Mouse (Mus musculus) ovary, postnatal 14 days (tissue): Measurements from ENCODE around the gene D930007J09Rik.

Source experiments
- DNase-seq: peaks from one replicate; pipeline ENCODE4 v3.0.0; 2022; ENCODE audit warnings: low spot score

Gene D930007J09Rik

DNA sequence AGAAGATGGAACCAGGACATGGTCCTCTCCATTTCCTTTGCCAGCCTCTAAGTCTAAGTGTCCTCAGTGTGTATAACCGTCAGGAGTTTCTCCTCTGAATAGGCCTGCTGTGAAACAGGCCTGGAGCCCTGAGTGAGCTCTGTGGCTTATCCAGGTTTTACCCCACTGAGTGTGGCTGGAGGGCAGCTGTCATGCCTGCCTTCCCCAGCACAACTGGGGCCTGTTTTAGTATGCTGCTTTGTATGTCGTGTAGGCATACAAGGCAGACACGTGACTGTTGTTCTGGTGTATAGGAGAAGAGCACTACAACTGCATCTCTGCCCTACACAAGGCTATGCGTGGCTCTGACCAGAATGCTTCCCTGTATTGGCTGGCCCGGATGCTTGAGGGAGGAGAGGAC lies 17.3 kb upstream of the D930007J09Rik start:
- DNase-seq, result no peak

DNA sequence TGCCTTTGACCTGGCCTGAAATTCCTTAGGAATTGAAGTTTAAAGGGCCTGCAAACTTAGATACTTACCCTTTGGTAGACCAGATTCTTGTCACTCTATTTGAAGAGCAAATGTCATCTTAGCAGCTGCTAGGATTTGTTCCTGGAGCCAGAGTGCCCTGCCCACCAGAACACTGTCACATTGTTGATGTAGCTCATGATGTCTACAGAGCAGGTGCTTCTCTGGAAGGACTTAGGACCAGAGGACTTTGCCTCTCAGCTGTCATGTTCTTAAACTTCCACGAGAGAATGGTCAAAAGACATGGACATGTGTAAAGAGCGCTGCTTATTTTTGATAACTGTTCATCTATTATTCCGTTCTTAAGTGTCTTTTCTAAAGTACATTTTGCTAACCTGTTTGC lies 16.6 kb upstream of the D930007J09Rik start:
- no peak for DNase-seq

DNA sequence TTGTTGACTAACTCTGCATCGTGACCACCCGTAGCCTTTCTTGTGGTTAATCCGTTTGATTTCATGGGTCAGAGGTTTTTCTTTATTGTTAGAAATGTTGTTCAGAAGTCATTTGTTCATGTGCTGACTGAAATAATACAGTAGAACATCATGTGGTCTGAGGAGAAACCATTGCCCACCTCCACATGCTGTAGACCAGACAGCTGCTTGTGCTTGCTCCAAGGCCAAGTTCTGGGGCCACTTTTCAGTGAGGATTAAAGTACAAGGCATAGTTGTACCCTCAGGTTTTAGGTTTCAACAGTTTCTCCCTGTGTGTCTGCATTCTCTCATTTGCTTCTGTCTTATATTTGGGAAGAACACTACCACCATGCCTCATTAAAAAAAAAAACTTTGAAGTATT lies 5.0 kb upstream of the D930007J09Rik start:
- DNase-seq, result no peak

DNA sequence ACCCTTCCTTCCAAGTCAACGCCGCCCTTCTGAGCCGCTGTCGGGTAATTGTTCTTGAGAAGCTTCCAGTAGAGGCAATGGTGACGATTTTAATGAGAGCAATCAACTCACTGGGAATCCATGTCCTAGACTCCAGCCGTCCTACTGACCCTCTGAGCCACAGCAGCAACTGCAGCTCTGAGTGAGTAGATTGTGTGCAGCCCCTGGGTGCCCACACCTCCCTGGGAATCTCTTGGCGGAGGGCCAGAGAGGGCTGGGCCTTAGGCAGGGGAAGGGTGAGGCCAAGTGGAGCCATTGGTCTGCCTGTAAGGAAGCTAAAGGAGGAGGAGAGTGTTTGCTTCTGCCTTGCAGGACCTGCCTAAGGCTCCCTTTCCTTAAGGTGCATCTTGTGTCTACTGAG lies 4.2 kb upstream of the D930007J09Rik start:
- DNase-seq, result no peak

DNA sequence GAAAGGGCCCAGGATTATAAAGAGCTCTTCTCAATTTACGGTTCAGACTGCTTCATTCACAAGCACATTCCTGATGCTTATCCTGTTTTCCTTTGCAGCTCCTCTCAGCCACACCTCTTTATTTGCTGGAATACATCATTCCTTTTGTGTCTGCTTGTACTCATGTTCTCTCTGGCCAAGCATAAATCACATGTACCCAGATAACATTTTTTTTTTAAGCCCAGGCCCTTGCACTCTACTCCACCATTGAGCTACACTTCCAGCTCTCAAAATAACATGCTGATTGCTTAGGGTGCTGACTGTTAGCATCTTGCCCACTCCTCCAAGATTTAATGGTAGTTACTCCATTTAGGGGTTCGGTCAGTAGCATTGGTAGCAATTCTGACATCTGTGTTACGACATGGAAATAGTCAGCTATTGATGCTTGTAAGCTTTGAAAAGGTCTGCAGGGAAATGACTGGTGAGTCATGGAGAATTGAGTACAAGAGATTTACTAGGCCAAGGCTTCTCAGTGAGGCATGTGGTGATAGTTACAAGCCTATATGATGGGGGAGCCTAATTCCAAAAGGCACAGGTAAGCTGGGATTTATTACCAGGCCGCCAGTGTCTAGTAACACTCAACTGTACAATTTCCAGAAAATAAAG lies 1.2 kb upstream of the D930007J09Rik start:
- DNase-seq, result no peak

DNA sequence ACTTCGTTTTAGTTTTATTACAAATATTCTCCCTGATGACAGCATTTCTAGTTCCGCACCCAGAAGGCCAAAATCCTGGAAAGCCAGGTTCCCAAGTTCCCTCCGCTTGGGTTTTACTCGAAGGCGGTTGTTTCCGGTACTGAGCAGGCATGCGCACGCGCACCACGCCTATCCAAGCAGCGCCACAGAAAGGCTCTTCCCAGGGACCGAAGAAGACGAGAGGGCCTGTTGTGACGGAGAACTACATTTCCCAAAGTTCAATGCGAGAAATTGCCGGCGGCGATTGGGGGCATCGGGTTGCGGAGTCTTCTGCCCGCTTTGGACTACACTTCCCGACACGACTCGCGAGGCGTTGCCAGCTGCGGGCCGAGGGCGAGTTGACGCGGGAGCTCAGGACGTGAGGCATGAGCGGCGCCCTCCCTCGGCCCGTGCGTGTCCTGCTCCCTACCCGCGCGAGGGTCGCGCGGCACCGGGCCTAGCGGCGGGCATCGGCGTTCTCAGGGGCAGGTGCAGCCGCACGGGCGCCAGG lies 892 bp downstream of the D930007J09Rik start, which contains the start of gene Wrnip1:
Wrnip1 (plus strand) TSS at position 346 of the 529 bp plus-strand sequence.
- peak; percentile 93 for DNase-seq

DNA sequence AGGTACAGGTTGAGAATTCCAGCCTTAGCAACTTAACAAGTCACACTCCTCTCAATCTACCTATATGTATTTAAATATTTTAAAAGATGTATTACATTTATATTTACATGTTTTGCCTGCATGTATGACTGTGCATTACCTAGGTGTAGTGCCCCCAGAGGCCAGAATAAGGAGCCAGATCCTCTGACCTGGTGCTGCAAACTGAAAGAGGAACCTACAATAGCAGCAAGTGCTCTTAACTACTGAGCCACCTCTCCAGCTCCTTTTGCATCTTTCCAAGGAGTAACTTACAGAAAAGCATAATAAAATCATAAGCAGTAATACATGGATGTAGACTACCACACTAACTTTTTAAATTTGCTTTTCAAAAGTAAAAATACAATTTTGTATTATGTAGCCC lies 1.8 kb downstream of the D930007J09Rik start:
- no peak for DNase-seq

DNA sequence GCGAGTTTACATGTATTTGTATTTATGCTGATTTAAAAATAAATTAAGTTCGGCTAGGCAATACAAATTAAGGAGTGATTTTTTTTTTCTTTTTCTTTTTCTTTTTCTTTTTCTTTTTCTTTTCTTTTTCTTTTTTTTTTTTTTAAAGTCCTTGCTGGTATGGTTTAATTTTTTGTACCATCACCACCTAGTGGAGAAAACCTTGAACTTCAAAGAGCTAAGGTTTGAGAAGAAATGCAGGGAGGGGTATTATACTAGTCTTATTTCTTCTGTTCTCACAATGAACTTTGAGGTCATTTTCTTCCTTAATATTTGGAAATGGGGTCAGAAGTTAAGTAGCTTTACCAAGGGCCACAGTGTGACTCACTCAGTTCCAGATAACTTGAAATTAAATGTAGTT lies 3.5 kb downstream of the D930007J09Rik start:
- DNase-seq, result no peak

DNA sequence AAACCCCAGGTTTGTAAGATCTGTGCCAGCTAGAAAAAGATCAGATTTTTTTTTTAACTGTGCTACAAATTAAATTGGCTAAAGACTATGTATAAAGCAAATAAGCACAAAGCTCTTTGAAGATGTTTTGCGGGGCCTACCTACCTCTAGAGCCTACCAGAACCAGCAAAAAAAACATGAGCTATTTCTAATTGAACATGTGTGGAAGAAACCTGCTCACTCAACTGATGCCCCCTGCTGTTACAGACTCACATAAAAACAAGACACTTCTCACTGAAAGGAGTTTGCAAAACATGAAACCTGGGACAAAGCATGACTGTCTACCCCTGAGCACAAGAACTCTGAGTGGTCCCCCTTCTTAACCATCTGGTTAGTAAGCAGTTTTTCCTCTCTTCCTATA lies 5.6 kb downstream of the D930007J09Rik start:
- no peak for DNase-seq

DNA sequence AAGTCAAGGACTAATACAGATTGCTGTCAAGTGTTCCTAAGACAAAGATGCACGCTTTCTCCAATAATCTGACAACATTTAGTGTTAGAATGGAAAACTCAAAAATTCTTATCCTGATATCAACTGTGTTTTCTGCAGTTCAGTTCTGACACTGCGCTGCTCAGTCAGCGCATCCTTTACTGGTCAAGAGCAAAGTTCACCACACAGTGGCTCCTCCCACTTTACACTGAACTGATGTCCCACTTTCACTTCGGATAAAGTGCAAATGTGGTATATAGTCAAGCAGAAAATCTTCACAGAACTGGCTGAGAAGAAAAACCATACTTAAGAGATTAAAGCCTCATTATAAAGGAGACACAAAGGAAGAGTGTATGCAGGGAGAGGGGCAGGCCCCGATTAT lies 7.5 kb downstream of the D930007J09Rik start:
- no peak for DNase-seq

DNA sequence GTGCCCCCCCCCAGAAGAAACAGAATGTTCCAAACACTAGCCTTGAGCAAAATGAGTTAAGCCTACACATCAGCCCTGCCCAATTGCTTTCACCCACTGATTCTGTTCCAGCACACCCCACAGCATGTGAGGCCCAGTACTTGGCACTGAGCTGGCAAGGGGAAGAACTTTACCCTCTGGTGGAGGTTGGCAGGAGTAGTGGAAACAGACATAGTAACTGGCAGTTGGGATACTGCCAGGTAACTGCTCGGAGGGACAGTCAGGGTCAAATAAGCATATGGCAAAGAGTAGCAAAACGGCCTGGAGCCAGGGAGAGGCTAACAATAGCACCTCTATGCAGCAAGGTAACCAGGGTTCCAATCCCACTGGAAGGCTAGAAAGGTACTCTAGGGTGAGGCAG lies 8.0 kb downstream of the D930007J09Rik start:
- no peak for DNase-seq

DNA sequence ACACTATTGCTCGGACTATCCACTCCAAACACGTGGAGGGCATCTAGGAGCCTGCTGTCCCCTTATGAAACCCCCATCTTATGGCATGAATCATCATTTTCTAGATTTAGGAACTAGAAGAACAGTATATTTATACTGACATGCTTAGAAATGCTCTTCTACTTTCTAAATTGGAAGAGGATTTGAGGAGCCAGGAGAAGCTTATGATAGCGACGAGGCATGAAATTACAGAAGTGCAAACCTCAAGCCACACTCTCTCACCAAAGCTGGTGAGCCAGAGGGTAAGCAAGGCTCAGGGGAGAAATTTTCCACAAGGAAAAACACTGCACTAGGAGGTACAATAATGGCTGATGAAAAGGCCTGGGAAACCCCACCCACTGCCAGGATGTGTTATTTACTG lies 12.9 kb downstream of the D930007J09Rik start:
- DNase-seq, result no peak

DNA sequence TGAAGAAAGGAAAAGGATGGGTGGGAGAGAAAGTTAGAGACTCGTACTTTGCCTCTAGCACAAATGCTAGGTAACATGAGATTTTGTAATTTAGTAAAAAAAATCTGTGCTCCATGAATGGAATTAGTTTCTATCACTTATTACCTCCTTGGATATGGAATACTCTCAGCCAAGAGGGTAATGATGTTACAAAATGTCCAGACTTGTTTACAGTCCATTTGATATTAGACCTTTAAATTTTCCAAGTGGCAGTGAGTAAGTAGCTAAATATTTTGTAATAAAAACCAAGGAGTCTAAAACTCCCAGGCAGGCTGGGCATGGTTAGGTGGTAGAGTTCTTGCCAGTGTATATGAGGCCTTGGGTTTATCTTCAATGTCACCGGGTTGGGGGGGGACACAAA lies 15.1 kb downstream of the D930007J09Rik start:
- DNase-seq, result no peak

DNA sequence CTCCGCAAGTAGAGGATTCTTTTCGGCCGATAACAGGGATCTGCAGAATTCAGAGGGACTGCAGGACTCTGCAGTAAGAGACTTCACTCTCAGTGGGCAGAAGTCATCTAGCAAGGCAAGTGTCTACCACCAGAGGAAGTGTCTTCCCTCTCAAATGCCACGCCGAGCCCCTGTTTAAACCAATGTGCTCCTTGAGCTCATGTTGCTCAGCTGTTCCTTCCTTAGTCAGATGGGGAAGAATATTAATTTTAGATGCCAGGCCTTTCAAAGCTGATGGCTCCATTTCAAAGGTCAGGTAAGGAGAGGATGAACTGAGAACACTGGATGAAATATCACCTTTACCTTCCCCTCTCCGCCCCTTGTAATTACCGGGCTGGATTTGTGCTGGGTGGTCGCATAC lies 18.8 kb downstream of the D930007J09Rik start, which contains the start of gene Mylk4:
Mylk4 (minus strand) TSS at position 139 of the 400 bp plus-strand sequence.
- DNase-seq, result no peak

DNA sequence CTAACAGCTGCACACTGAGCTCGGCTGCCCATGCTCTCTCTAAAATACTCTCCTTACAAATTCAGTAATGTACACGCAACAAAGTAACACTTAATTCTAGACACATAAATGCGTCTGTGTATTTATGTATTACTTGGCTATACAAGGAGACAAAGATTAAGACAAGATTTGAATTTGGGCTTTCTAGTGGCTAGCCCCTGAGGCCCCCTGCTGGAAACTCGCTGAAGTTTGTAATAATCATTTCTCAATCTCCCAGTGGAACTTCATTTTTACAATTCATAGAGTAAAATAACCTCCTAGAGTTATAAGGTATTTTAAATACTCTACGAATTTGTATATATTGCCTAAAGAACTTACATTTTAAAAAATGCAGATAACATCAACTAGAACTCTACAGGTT lies 19.6 kb downstream of the D930007J09Rik start:
- no peak for DNase-seq

DNA sequence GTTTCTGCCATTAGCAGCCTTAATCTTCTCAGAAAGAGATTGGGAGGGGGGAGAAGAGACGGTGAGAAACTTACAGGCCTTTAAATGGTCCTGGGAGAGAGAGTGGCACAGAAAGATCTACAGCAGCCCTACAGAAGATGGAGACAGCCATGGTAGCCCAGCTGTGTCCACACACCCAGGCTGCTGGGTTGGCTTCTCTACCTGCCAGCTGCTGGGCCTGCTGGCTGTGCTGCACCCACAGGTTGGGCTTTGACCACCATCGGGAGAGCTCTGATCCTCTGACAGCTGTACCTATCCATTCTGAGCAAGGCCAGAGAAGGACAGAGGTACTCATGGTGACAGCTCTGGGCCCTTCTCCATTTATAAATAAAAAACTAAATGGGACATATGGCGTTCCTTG lies 23.8 kb downstream of the D930007J09Rik start:
- no peak for DNase-seq

DNA sequence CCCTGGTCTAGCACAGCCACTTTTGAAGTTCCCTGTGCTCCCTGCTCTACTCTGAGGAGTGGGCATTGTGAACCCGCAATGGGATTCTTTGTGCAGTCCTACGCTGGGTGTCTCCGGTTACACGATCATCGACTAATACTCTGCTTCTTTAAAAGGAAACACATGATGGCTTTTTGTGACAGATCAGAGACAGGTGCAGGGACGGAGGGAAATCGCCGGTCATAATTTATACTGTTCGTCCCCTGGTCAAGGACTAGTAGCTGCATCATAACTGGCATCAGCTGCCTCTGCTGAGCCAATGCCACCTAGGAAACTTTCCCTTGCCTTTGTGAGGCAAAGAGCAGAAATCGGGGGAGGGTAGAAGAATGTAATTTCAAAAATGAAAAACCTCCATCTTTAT lies 26.3 kb downstream of the D930007J09Rik start:
- DNase-seq, result no peak

DNA sequence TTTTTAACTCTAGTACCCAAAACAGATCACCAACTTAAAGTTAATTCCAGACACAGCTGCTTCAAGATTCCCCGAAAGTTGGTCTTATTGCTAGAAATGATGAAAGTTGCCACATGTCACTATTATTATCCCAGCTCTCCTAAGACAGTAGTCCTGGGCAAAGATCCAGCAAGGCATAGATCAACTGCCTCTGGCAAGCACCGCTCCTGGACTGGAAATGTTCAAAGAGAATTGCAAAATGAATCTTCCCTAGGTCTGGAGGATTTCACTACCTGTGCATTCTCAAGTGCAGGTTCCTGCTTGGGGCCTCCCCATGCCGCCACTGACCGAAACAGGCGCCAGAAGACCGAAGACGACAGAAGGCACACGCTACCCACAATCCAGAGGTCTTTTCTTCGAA lies 26.8 kb downstream of the D930007J09Rik start:
- no peak for DNase-seq

DNA sequence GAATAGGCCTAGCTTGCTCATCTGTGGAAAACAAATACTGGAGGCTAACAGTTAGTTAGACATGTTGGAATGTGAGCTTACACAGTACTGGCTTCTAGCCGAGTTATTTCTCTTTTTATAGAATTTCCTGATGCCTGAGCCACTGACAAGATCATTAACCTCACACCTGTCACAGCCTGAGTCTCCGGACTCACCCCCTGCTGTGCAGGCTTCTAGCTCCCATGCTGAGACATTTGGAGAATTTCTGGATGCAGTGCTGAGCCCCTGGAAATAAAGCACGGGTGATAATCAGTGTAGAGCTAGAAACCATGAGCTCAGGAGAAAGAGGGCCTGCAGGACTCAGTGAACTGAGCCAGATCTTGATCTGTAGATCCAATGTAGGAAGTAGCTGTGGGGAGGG lies 32.7 kb downstream of the D930007J09Rik start:
- no peak for DNase-seq

DNA sequence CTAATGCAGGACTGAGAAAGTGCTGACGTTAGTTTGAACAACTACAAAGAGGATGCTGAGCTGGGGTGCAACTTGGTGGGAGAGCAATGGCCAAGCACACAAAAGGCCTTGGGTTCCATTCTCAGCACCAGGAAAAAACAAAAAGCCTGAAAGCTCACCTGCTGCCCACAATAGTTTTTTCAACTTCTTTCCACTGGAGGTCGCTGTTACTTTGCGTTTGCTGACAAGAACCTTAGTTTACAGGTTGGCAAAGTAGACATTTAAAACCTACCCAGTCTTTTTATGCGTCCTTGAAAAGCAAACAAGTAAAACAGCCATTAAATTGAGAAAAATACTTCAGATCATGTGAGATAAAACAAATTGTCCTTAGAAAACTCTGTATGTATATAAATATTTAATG lies 34.5 kb downstream of the D930007J09Rik start:
- DNase-seq, result peak; percentile 45

DNA sequence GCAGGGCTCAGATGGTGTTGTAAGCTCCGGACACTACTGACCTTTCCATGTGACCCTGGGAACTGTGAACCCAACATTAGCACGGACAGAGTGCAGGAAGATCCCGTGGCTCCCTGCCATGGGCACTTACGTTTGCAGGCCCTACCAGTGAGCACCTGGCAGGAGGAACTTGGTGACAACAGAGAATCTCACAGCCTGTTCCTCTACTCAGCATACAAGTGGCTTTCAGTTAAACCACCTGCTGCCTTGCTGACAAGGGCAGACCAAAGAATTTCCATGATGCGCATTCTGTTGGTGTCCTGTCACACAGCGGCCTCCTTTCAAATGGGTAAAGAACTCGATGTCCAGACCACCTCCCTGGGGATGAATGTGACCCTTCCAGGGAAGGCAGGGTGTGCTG lies 38.2 kb downstream of the D930007J09Rik start:
- no peak for DNase-seq

DNA sequence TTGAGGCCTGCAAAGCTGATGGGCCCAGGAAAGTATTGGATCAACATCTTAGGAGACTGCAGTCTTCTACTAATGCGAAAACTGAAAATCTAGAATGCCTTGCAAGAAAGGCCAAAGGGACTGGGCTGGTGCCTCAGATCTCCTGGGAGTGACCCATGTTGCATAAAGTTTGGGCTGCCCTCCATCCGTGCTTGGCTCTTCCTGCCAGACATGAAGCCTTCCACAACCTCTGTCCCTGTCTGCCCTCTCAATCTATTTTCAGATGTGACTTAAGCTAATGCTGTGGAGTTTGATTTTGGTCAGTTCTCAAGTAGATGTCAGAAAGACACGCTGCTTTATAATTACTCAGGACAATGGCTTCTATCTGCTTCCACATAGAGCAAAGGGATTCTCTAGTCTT lies 39.5 kb downstream of the D930007J09Rik start:
- DNase-seq, result no peak

DNA sequence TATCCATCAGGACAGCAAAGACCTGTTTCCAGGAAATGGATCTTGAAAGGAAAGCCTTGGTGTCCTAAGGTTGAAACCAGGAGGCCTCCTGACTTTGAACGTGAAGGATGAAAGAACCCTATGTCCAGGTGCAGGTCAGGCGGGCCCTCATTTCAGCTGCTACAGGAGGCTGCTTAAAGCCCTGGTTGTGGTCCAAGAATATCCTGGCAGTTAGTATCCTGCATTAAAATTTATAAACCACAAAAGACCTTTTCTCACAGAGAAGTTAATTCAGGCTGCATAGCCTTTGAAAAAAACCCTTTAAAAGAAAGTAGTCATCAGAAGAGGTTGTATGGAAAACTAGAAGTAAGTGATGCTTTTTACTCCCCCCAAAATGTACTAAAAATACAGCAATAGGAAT lies 41.9 kb downstream of the D930007J09Rik start:
- no peak for DNase-seq

DNA sequence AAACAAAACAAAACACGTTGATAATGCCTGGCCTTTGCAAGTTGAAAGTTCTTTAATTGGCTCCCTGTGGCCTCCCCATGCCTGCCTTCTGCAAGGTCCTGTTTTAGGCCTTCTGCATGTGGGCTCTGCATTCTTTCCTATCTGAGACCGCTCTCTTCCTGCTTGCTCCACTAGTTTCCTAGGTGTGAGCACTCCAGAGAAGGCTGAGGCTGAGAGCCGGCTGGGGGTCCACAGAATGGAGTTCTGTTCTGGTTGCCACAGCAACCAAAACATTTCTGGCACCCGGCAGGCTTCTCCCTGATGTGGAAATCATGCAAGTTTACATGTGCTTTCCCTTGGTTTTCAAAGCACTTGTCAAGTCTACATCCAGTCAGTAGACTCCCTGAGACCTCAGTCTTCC lies 43.6 kb downstream of the D930007J09Rik start:
- DNase-seq, result no peak
